Mouse (Mus musculus): ENCODE measurements around the gene Bcar3.

Bcar3 gene

GRCm38 (mm10) chr3:122565285-122565684, 271.3 kb downstream of the Bcar3 start:
- no peak for DNase-seq (ENCODE audit: low read depth, low spot score)

- no peak for DNase-seq (ENCODE audit: low read depth, low spot score)
These were observed 272.2 kb downstream of the Bcar3 start for GRCm38 (mm10) chr3:122566112-122566511.

GRCm38 (mm10) chr3:122566549-122566948, 272.6 kb downstream of the Bcar3 start:
- no peak for DNase-seq (ENCODE audit: low read depth, low spot score)

GRCm38 (mm10) chr3:122573426-122574286, 279.7 kb downstream of the Bcar3 start:
- DNase-seq (ENCODE audit: low read depth, low spot score): no peak

DNA sequence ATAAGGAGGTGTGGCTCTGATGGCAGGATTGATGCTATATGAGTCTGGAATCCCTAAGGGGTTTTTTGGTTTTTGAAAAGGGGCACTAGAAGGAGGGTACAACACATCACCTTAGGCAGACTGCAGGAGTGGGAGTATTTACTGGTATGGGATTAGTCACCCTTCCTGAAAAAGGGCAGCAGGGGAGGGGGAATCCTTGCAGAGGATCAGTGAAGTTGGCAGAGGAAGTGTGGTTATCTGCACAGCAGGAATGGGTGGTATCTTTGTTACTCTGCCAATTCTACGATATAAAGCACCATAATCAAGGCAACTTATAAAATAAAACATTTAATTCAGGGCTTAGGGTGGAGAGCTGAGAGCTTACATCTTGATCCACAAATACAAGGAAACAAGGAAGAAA, 281.0 kb downstream of the Bcar3 start:
- DNase-seq (ENCODE audit: low read depth, low spot score): no peak

GRCm38 (mm10) chr3:122577360-122577759, 283.4 kb downstream of the Bcar3 start:
- DNase-seq (ENCODE audit: low read depth, low spot score): no peak

Measured in CD4-positive helper T cell, adult 2 months (primary cell).